Mouse (Mus musculus) spleen, adult 2 months (tissue): ENCODE data around the gene Rd3. TPM values are rescaled to one million over a fixed set of nuclear protein-coding genes. Genes with fewer than 3 reads are reported as not detected.

Experiments used
- DNase-seq, 2 experiments: peaks; one replicate each; pipeline versions ENCODE4 v3.0.0 to v3.0.0-alpha.2; 2012 to 2021; ENCODE audit warnings: low spot score in 2 of 2, low read depth in 1 of 2
- H3K27ac ChIP-seq: fragments of 200-500 bp; 2 replicates; pipeline ENCODE4 v1.5.1; 2012; ENCODE audit warnings: low read length, inconsistent platforms; ENCODE audit not compliant: insufficient read depth
- H3K27me3 ChIP-seq: fragments of 200-500 bp; 2 replicates; pipeline ENCODE4 v1.6.1; 2012; ENCODE audit warnings: mild to moderate bottlenecking, moderate library complexity, low read length, inconsistent platforms; ENCODE audit not compliant: control insufficient read depth, insufficient read depth
- H3K36me3 ChIP-seq: fragments of 200-500 bp; 2 replicates; pipeline ENCODE4 v1.6.1; 2012; ENCODE audit warnings: mild to moderate bottlenecking, low read length, inconsistent platforms; ENCODE audit not compliant: control insufficient read depth, insufficient read depth
- H3K4me1 ChIP-seq: fragments of 200-500 bp; 2 replicates; pipeline ENCODE4 v1.6.1; 2011; ENCODE audit warnings: inconsistent platforms; ENCODE audit not compliant: control insufficient read depth, insufficient read depth, insufficient read length
- H3K4me3 ChIP-seq: fragments of 200-500 bp; 2 replicates; pipeline ENCODE4 v1.5.1; 2011; ENCODE audit warnings: mild to moderate bottlenecking, inconsistent platforms; ENCODE audit not compliant: insufficient read depth, insufficient read length; ENCODE audit errors: extremely low read depth
- CTCF ChIP-seq: fragments of 200-500 bp; IDR thresholded peaks from 2 replicates; pipeline ENCODE4 v1.5.1; 2011; ENCODE audit warnings: mild to moderate bottlenecking, inconsistent platforms; ENCODE audit not compliant: insufficient read depth, insufficient read length, insufficient replicate concordance; ENCODE audit errors: extremely low read depth
- POLR2A ChIP-seq: fragments of 200-500 bp; IDR thresholded peaks from 2 replicates; pipeline ENCODE4 v1.6.1; 2011; ENCODE audit warnings: low read depth, low read length, inconsistent platforms
- WGBS: fragments of 180-500 bp; shearing (Covaris S2); methylation state at CpG from one replicate; pipeline ENCODE4 v1.1.7; 2018; 5-methylcytosine and 5-hydroxymethylcytosine counted together
- polyA plus RNA-seq: library from polyadenylated mRNA; depleted of rRNA; stranded (reverse); fragments of >200 nt; gene quantifications from 2 replicates; pipeline ENCODE4 v1.2.3, GENCODE M21; 2012; rRNA removed

Gene Rd3
- polyA plus RNA-seq: 0.09 and 0.29 TPM in 2 replicates

DNA sequence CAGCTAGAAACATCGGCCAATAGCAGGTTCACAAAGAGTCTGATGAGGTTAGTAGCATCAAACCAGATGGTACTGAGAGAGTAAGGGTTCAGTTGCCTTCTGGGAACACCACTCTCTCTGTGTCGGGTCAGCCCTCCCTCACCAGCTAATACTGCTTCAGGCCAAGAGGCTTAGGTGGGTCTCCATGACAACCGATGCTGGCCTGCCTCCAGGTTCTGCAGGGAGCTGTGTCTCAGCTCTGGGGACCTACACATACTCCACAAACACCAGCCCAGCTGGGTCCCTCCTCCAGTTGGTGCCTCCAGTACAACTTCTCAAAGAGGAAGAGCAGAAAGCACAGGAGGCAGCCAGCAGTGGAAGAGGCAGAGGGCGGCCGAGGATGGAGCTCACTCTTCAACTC lies at the start of gene Rd3:
Gene Rd3, plus strand, starts transcription at position 184 of the 400 bp plus-strand sequence.
- H3K4me3 ChIP-seq: no peak within 1 kb of the TSS
- DNase-seq: no peak
- 49% methylated on average over 5 of the region's 5 CpGs for WGBS
- TF ChIP-seq CTCF: no peak
- TF ChIP-seq POLR2A: no peak
- H3K36me3 ChIP-seq: no peaks in the 10 kb centered on the region
- no peak within 1 kb of the TSS for H3K27ac ChIP-seq
- no peaks in the 10 kb centered on the region for H3K27me3 ChIP-seq
- no peaks in the 10 kb centered on the region for H3K4me1 ChIP-seq

DNA sequence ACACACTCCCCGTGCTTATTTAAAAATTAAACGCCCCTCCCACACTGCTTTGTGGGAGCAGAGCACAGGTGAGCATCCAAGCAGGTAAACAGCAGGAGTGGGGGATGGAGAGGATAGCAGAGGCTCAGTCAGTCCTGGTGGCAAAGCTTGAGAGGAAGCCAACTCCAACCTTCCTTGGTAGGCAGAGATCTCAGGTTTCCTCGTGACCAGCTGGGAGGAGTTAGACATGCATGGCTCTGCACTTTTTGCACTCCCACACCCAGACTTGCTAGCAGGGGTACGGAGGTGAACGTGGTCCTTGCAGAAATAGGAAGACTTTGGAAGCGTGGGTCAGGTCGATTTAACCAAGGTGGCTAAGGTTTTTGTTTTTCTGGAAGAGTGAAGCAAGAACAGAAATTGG lies 48.8 kb upstream of the Rd3 start:
- TF ChIP-seq POLR2A: no peak
- TF ChIP-seq CTCF: no peak
- WGBS: 78% methylated on average over 7 of the region's 7 CpGs
- Histone ChIP-seq H3K27ac (no peak overlapping the region), H3K4me1 (no peaks in the 10 kb centered on the region), H3K4me3 (no peak overlapping the region), H3K36me3 (no peaks in the 10 kb centered on the region), H3K27me3 (no peaks in the 10 kb centered on the region)
- DNase-seq: no peak

GRCm38 (mm10) chr1:191929065-191929464 lies 48.1 kb upstream of the Rd3 start:
- Histone ChIP-seq H3K4me3 (no peak overlapping the region), H3K4me1 (no peaks in the 10 kb centered on the region), H3K27ac (no peak overlapping the region), H3K27me3 (no peaks in the 10 kb centered on the region), H3K36me3 (no peaks in the 10 kb centered on the region)
- DNase-seq: no peak
- TF ChIP-seq POLR2A (no peak), CTCF (no peak)
- 65% methylated on average over 8 of the region's 8 CpGs for WGBS

GRCm38 (mm10) chr1:191929897-191930524 lies 47.2 kb upstream of the Rd3 start:
- H3K27me3 ChIP-seq: no peaks in the 10 kb centered on the region
- H3K27ac ChIP-seq: no peak overlapping the region
- WGBS: 83% methylated on average over 12 of the region's 12 CpGs
- DNase-seq: no peak
- TF ChIP-seq POLR2A (no peak), CTCF (no peak)
- H3K36me3 ChIP-seq: no peaks in the 10 kb centered on the region
- H3K4me1 ChIP-seq: no peaks in the 10 kb centered on the region
- no peak overlapping the region for H3K4me3 ChIP-seq

DNA sequence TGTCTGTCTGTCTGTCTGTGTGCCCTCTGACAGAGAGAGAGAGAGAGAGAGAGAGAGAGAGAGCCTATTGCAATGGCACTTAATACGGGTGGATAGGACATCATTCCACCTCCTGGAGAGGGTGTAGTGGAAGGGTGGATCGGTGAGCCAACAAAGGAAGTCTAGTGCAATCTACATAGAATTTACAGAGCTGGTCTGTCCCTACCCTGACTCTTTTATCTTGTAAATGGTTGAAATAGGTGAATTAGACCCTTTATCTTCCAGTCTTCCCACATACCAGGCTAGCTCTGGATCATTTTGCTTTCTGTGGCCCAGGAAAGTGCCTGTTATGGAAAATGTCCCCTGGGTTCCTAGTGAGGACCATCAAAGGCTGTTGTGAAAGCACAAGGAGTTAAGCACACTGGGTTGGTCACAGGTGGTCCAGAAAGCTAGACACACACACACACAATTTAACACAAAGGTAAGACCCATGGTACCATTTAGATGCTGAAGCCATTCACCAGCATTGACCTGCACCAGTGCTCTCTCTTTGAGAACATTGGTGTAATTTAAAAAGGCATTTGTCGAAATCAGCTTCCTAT lies 46.6 kb upstream of the Rd3 start:
- TF ChIP-seq POLR2A (no peak), CTCF (no peak)
- Histone ChIP-seq H3K4me3 (no peak overlapping the region), H3K27ac (no peak overlapping the region), H3K4me1 (no peaks in the 10 kb centered on the region), H3K36me3 (no peaks in the 10 kb centered on the region), H3K27me3 (no peaks in the 10 kb centered on the region)
- no peak for DNase-seq
- 87% methylated on average over 3 of the region's 3 CpGs for WGBS

DNA sequence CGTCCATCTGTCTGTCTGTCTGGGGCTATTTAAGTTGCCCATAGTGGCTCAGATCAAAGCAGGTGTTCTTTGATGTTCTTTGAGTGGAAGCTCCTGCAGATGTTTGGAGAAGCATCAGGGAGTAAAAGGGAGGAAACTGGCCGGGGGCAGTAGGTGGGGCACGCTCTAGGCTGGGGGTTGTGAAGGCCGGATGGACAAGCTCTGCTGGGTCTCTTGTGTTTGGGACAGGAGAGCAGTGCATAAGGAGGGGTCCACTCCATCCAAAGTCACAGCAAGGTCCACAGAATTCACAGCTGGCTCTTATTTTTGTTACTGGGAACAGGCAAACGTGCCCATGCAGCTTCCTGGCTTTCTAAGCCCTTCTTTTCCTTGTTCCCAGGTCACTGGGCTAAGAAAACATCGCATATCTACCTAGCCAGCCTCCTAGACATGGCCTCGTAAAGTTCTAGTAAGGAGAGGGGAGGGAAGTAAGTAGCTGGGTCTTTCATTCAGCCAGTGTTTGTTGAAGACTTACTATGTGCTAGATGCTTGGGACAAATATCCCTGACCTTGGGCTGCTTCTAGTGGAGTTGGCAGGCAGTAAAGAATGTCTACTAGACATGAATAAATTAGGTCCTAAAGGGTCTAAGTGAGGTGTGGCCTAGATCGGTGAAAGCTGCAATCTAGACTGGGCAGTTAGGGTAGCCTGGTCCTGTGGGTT lies 44.7 kb upstream of the Rd3 start:
- Histone ChIP-seq H3K4me1 (no peaks in the 10 kb centered on the region), H3K4me3 (no peak overlapping the region), H3K27ac (no peak overlapping the region), H3K27me3 (no peaks in the 10 kb centered on the region), H3K36me3 (no peaks in the 10 kb centered on the region)
- TF ChIP-seq POLR2A (no peak), CTCF (no peak)
- WGBS: 83% methylated on average over 8 of the region's 8 CpGs
- no peak for DNase-seq

DNA sequence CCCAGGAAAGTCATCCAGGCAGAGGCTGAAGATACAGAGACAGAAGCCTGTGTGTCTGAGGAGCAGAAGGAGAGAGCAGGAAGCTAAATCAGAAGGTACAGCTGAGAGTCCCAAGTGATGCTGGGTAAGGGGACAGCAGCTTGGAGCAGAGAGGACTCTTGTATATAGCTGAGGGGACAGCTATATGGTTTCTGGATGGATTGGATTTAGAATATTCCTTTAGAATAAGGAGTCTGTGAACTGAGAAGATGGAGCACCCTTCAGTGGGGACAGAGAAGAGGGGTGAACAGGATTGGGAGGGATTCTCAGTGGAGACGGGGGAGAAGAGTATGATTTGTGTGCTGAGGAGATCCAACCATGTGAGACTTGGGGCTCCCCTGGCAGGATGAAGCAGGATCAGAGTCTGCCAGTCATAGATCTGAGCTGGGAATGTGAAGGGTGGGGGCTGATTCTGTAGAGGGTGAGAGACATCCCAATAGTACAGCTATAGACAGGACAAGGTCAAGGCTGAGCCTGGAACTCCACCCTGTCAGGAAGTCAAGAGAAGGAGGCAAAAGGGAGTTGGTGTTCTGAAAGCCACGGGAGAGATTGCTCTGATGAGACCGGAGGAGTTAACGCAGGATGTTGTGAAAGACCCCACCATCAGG lies 44.1 kb upstream of the Rd3 start:
- WGBS: 73% methylated on average over 4 of the region's 4 CpGs
- Histone ChIP-seq H3K27ac (no peak overlapping the region), H3K36me3 (no peaks in the 10 kb centered on the region), H3K4me1 (no peaks in the 10 kb centered on the region), H3K4me3 (no peak overlapping the region), H3K27me3 (no peaks in the 10 kb centered on the region)
- no peak for DNase-seq
- TF ChIP-seq CTCF (no peak), POLR2A (no peak)
